Mouse (Mus musculus): ENCODE data around the gene Trmt2a.
A peak's percentile ranks its signal among the peaks of the same experiment; 100 is the strongest.
"Not testable (repeated sequence)": the region's sequence is repeated elsewhere in the genome, so short reads cannot be mapped to it uniquely, and the experiment has no call there.

The Trmt2a gene

DNA sequence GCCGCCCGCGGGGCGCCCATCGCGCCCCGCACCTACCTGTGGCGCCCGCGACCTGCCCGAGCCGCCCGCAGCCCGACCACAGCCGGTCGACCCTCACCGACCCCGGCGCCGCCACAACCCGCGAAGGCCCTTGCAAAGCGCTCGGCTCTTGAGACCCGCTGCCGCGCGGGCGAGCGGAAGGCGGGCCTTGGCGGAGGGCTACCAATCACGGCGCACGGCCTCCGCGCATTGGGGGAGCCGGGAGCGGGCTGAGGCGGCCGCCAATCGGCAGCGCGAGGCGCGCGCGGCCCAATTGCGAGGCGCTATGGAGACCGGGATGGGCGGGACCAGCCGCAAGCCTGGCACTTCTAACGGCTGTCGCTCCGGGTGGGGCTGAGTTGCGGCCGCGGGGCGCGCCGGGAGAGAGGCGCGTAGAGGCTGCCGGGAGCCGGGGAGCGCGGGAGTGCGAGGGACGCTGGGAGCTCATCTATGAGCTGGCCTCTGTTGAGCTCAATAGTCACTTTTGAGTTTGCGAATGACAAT lies 40.6 kb downstream of the Trmt2a start, which contains the start of gene Dgcr8:
Dgcr8 (minus strand) TSS at position 180 of the 522 bp plus-strand sequence.
- DNase-seq (ENCODE audit: low read depth) = peak; percentile 99

DNA sequence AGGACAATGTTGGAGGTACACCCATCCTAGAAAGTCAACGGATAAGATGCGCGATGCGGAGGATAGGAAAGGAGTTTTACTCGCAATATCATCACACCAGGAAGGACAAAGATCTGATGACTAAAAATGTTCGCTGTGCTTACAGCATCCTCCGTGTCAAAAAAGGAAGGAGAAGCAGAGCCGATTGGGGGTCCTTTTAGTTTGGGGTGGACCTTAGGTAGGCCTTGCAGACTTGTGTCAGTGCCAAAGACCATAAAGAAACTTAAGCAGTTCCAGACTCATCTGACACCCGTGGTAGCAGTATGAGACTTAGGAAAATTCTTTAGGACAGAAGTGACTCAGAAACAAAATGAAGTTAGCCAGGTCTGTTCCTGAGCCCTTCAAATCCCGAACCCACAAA lies 41.1 kb downstream of the Trmt2a start:
- DNase-seq (ENCODE audit: low read depth) = not testable (repeated sequence)
